Mouse (Mus musculus): ENCODE results near the gene Inka1.

Inka1 gene

GRCm38 (mm10) chr9:107950460-107951355 is 35.0 kb downstream of the Inka1 start:
- DNase-seq (ENCODE audit: low spot score), result peak; percentile 84

- DNase-seq (ENCODE audit: low spot score), result no peak
These were observed 35.8 kb downstream of the Inka1 start, which contains the start of gene Traip for GRCm38 (mm10) chr9:107949922-107950235. TSS of gene Traip (plus strand) at chr9:107950136.

DNA sequence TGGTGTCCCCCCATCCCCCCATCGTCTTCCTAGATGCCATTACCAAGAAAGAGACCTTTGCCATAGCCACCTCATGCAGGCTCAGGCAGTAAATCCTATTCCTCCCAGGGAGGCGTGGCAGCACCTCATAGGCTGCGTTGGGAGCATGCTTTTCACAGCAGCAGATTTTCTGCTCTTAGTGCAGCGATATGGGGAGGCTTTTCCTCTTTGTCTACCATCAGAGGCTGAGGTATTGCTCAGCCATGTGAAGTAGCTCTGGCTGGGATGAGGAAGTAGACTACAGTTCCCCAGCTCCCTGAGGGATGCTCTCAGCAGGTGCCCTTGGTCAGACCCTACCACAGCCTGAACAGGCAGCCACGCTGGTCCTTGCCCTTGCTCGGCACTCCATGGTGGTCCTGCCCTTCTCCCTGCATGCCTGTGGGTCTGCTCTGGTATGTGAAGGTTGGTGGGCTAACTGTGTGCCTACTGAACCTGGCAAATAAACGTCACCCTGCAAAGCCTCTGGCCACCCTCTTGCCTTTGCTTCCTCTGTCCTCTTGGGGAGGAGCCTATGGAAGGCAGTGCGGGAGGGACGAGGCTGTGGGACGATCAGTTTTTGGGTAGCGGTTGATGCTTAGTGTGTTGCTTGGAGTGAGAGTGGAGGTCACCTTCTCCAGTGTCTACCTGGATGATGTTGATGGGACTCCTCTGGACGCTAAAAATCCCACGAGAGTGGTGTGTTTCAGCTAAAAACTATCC is 36.3 kb downstream of the Inka1 start:
- DNase-seq (ENCODE audit: low spot score), result no peak

GRCm38 (mm10) chr9:107947241-107948194 is 38.2 kb downstream of the Inka1 start:
- DNase-seq (ENCODE audit: low spot score), result no peak

- DNase-seq (ENCODE audit: low spot score), result no peak
These were observed 48.8 kb downstream of the Inka1 start for GRCm38 (mm10) chr9:107936831-107937230.

DNA sequence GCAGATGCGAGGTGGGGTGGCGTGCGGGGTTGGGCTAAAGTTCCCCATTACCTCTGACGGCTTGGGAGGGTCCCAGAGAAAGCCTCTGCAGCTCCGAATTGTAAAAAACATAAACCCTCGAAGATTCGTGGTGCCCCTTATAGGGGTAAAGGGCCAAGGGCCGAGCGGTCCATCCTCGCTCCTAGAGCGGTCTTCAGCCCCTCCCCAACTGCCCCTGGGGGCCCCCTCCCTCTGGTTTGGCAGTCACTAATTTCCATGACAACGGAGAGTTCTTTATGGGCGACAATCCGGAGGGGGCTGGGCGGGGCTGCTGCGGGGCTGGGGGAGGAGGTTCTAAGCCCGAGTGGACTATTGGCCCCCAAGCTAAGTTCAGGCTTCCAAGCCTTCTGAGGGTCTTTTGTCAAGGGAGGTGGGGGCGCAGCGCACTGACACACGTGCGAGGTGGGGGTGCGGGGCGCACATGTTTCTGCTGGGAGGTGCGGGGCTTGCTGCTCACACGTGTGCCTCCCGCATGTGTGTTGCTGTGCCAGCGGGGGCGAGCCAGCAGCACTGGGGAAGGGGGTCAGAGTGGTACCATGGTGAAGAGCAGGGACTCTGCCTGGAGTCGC is 49.4 kb downstream of the Inka1 start:
- DNase-seq (ENCODE audit: low spot score), result peak; percentile 54

GRCm38 (mm10) chr9:107935790-107936214 is 49.9 kb downstream of the Inka1 start:
- DNase-seq (ENCODE audit: low spot score), result no peak

GRCm38 (mm10) chr9:107935374-107935773 is 50.3 kb downstream of the Inka1 start, which contains the start of gene Camkv:
TSS of gene Camkv (plus strand) at chr9:107935674.
- no peak for DNase-seq (ENCODE audit: low spot score)
